Mouse (Mus musculus) hindbrain, embryonic 15.5 days (tissue): ENCODE results near the gene Tmc5. TPM values are rescaled to one million over a fixed set of nuclear protein-coding genes. Genes with fewer than 3 reads are reported as not detected.

Source experiments
- ATAC-seq: fragments of 200-750 bp; cut with Nextera tagmentation; 2 replicates; pipeline ENCODE4 v1.8.0; 2017; ENCODE audit warnings: low read depth, moderate number of reproducible peaks, moderate TSS enrichment; ENCODE audit not compliant: low FRiP score
- H3K27ac ChIP-seq: fragments of 300-500 bp; sonication (generic); replicated peaks from 2 replicates; pipeline ENCODE4 v1.5.1; 2015; ENCODE audit warnings: mild to moderate bottlenecking, inconsistent platforms
- H3K27me3 ChIP-seq: fragments of 300-500 bp; sonication (generic); 2 replicates; pipeline ENCODE4 v1.6.1; 2015; ENCODE audit warnings: control low read depth, inconsistent platforms
- H3K36me3 ChIP-seq: fragments of 300-500 bp; sonication (generic); 2 replicates; pipeline ENCODE4 v1.6.1; 2015; ENCODE audit warnings: control low read depth, inconsistent platforms
- H3K4me1 ChIP-seq: fragments of 300-500 bp; sonication (generic); replicated peaks from 2 replicates; pipeline ENCODE4 v1.6.1; 2015; ENCODE audit warnings: control low read depth, inconsistent platforms
- H3K4me2 ChIP-seq: fragments of 300-500 bp; sonication (generic); 2 replicates; pipeline ENCODE4 v1.6.1; 2015; ENCODE audit warnings: moderate library complexity, mild to moderate bottlenecking, inconsistent platforms
- H3K4me3 ChIP-seq: fragments of 300-500 bp; sonication (generic); 2 replicates; pipeline ENCODE4 v1.5.1; 2015; ENCODE audit warnings: mild to moderate bottlenecking, inconsistent platforms
- H3K9ac ChIP-seq: fragments of 300-500 bp; sonication (generic); 2 replicates; pipeline ENCODE4 v1.6.1; 2015; ENCODE audit warnings: inconsistent platforms
- H3K9me3 ChIP-seq: fragments of 300-500 bp; sonication (generic); 2 replicates; pipeline ENCODE4 v1.6.1; 2016; ENCODE audit warnings: control low read depth, inconsistent platforms
- WGBS: fragments of 180-500 bp; shearing (Covaris S2); methylation state at CpG from one replicate; pipeline ENCODE4 v1.1.7; 2015; 5-methylcytosine and 5-hydroxymethylcytosine counted together
- polyA plus RNA-seq: library from polyadenylated mRNA; unstranded; fragments of >200 nt; fragmentation: Nextera tagmentation; extraction: Ambion mirVana; gene quantifications from 2 replicates; pipeline ENCODE4 v1.2.1, GENCODE M21; 2015

The Tmc5 gene
- polyA plus RNA-seq, 1 experiment from 2014 or later: 0.14 TPM

GRCm38 (mm10) chr7:118611185-118611749, 14.2 kb downstream of the Tmc5 start:
- WGBS: 90% methylated on average over 4 of the region's 4 CpGs
- Histone ChIP-seq H3K36me3 (no peaks in the 10 kb centered on the region), H3K9me3 (no peaks in the 10 kb centered on the region), H3K4me3 (no peak overlapping the region), H3K9ac (no peak overlapping the region), H3K4me1 (no peaks in the 10 kb centered on the region; the same call in 1 of the 2 replicates), H3K27ac (no peak overlapping the region), H3K4me2 (no peak overlapping the region), H3K27me3 (no peaks in the 10 kb centered on the region)
- no peak for ATAC-seq

- ATAC-seq: no peak
- WGBS: 50% methylated on average over 8 of the region's 8 CpGs
- no peaks in the 10 kb centered on the region; the same call in 1 of the 2 replicates for H3K4me1 ChIP-seq
- H3K9ac ChIP-seq: no peak overlapping the region
- H3K27ac ChIP-seq: no peak overlapping the region
- H3K9me3 ChIP-seq: no peaks in the 10 kb centered on the region
- no peaks in the 10 kb centered on the region for H3K36me3 ChIP-seq
- H3K27me3 ChIP-seq: no peaks in the 10 kb centered on the region
- H3K4me2 ChIP-seq: no peak overlapping the region
- no peak overlapping the region for H3K4me3 ChIP-seq
Measured at GRCm38 (mm10) chr7:118611933-118612332, 14.8 kb downstream of the Tmc5 start.

GRCm38 (mm10) chr7:118614076-118614475, 17.0 kb downstream of the Tmc5 start:
- no peaks in the 10 kb centered on the region for H3K27me3 ChIP-seq
- H3K4me3 ChIP-seq: no peak overlapping the region
- H3K9ac ChIP-seq: no peak overlapping the region
- WGBS: 35% methylated on average over 13 of the region's 13 CpGs
- no peaks in the 10 kb centered on the region for H3K36me3 ChIP-seq
- no peak for ATAC-seq
- H3K27ac ChIP-seq: no peak overlapping the region
- H3K4me1 ChIP-seq: no peaks in the 10 kb centered on the region; the same call in 1 of the 2 replicates
- H3K9me3 ChIP-seq: no peaks in the 10 kb centered on the region
- H3K4me2 ChIP-seq: peak overlapping the region; percentile 29; the same call in 1 of the 2 replicates

GRCm38 (mm10) chr7:118618104-118618503, 21.0 kb downstream of the Tmc5 start:
- H3K27me3 ChIP-seq: no peaks in the 10 kb centered on the region
- H3K4me2 ChIP-seq: no peak overlapping the region
- H3K4me1 ChIP-seq: no peaks in the 10 kb centered on the region; the same call in 1 of the 2 replicates
- ATAC-seq: no peak
- no peak overlapping the region for H3K9ac ChIP-seq
- H3K9me3 ChIP-seq: no peaks in the 10 kb centered on the region
- no peaks in the 10 kb centered on the region for H3K36me3 ChIP-seq
- H3K4me3 ChIP-seq: no peak overlapping the region
- 91% methylated on average over 5 of the region's 5 CpGs for WGBS
- H3K27ac ChIP-seq: no peak overlapping the region

GRCm38 (mm10) chr7:118620243-118620906, 23.3 kb downstream of the Tmc5 start:
- no peak for ATAC-seq
- WGBS: 90% methylated on average over 7 of the region's 7 CpGs

GRCm38 (mm10) chr7:118621094-118621493, 24.0 kb downstream of the Tmc5 start:
- WGBS: 89% methylated on average over 6 of the region's 6 CpGs
- Histone ChIP-seq H3K27me3 (no peaks in the 10 kb centered on the region), H3K36me3 (no peaks in the 10 kb centered on the region), H3K4me2 (no peak overlapping the region), H3K4me3 (no peak overlapping the region), H3K9me3 (no peaks in the 10 kb centered on the region), H3K27ac (no peak overlapping the region), H3K9ac (no peak overlapping the region), H3K4me1 (no peaks in the 10 kb centered on the region)
- ATAC-seq: no peak

More at GRCm38 (mm10) chr7:118620243-118620906, 23.3 kb downstream of the Tmc5 start:
- Histone ChIP-seq H3K27ac (no peak overlapping the region), H3K9me3 (no peaks in the 10 kb centered on the region), H3K27me3 (no peaks in the 10 kb centered on the region), H3K4me3 (no peak overlapping the region), H3K9ac (no peak overlapping the region), H3K4me1 (no peaks in the 10 kb centered on the region), H3K36me3 (no peaks in the 10 kb centered on the region), H3K4me2 (no peak overlapping the region)

GRCm38 (mm10) chr7:118627550-118628298, 30.6 kb downstream of the Tmc5 start:
- no peak overlapping the region for H3K4me3 ChIP-seq
- no peak overlapping the region for H3K27ac ChIP-seq
- H3K27me3 ChIP-seq: no peaks in the 10 kb centered on the region
- H3K36me3 ChIP-seq: no peaks in the 10 kb centered on the region
- WGBS: 81% methylated on average over 13 of the region's 13 CpGs
- H3K9ac ChIP-seq: no peak overlapping the region
- no peaks in the 10 kb centered on the region for H3K4me1 ChIP-seq
- H3K9me3 ChIP-seq: no peaks in the 10 kb centered on the region
- ATAC-seq: no peak
- no peak overlapping the region for H3K4me2 ChIP-seq

GRCm38 (mm10) chr7:118633094-118633493, 36.0 kb downstream of the Tmc5 start:
- ATAC-seq: no peak
- H3K9ac ChIP-seq: no peak overlapping the region
- no peak overlapping the region for H3K27ac ChIP-seq
- H3K4me1 ChIP-seq: no peaks in the 10 kb centered on the region
- no peaks in the 10 kb centered on the region for H3K9me3 ChIP-seq
- H3K4me3 ChIP-seq: no peak overlapping the region
- 92% methylated on average over 9 of the region's 9 CpGs for WGBS
- H3K4me2 ChIP-seq: no peak overlapping the region
- H3K27me3 ChIP-seq: no peaks in the 10 kb centered on the region
- H3K36me3 ChIP-seq: no peaks in the 10 kb centered on the region

- Histone ChIP-seq H3K9me3 (no peaks in the 10 kb centered on the region), H3K4me3 (no peak overlapping the region), H3K36me3 (no peaks in the 10 kb centered on the region), H3K9ac (no peak overlapping the region), H3K4me1 (no peaks in the 10 kb centered on the region), H3K27ac (no peak overlapping the region), H3K4me2 (no peak overlapping the region), H3K27me3 (no peaks in the 10 kb centered on the region)
- 86% methylated on average over 7 of the region's 7 CpGs for WGBS
- ATAC-seq: no peak
Measured at GRCm38 (mm10) chr7:118633951-118634350, 36.9 kb downstream of the Tmc5 start.

GRCm38 (mm10) chr7:118637466-118637865, 40.4 kb downstream of the Tmc5 start:
- Histone ChIP-seq H3K4me2 (no peak overlapping the region), H3K9ac (no peak overlapping the region), H3K27me3 (no peaks in the 10 kb centered on the region), H3K27ac (no peak overlapping the region), H3K4me3 (no peak overlapping the region), H3K4me1 (no peaks in the 10 kb centered on the region), H3K36me3 (no peaks in the 10 kb centered on the region), H3K9me3 (no peaks in the 10 kb centered on the region)
- WGBS: 80% methylated on average over 4 of the region's 4 CpGs
- no peak for ATAC-seq

GRCm38 (mm10) chr7:118646237-118646636, 49.1 kb downstream of the Tmc5 start:
- 81% methylated on average over 1 of the region's 1 CpGs for WGBS
- ATAC-seq: no peak
- no peak overlapping the region for H3K4me3 ChIP-seq
- no peaks in the 10 kb centered on the region for H3K36me3 ChIP-seq
- no peaks in the 10 kb centered on the region for H3K4me1 ChIP-seq
- no peak overlapping the region for H3K9ac ChIP-seq
- H3K9me3 ChIP-seq: no peaks in the 10 kb centered on the region
- H3K27me3 ChIP-seq: no peaks in the 10 kb centered on the region
- no peak overlapping the region for H3K27ac ChIP-seq
- no peak overlapping the region for H3K4me2 ChIP-seq

GRCm38 (mm10) chr7:118649328-118649727, 52.2 kb downstream of the Tmc5 start:
- ATAC-seq: no peak
- Histone ChIP-seq H3K4me1 (no peaks in the 10 kb centered on the region), H3K27ac (no peak overlapping the region), H3K27me3 (no peaks in the 10 kb centered on the region), H3K9me3 (no peaks in the 10 kb centered on the region), H3K9ac (no peak overlapping the region), H3K4me2 (no peak overlapping the region), H3K36me3 (no peaks in the 10 kb centered on the region), H3K4me3 (no peak overlapping the region)
- 70% methylated on average over 7 of the region's 7 CpGs for WGBS
